Mouse (Mus musculus): ENCODE results near the gene Triap1. TPM values are rescaled to one million over a fixed set of nuclear protein-coding genes. Genes with fewer than 3 reads are reported as not detected.

Gene Triap1
- total and polyA plus RNA-seq, 3 experiments = 31.8 to 38.2 (median 33.7) TPM

DNA sequence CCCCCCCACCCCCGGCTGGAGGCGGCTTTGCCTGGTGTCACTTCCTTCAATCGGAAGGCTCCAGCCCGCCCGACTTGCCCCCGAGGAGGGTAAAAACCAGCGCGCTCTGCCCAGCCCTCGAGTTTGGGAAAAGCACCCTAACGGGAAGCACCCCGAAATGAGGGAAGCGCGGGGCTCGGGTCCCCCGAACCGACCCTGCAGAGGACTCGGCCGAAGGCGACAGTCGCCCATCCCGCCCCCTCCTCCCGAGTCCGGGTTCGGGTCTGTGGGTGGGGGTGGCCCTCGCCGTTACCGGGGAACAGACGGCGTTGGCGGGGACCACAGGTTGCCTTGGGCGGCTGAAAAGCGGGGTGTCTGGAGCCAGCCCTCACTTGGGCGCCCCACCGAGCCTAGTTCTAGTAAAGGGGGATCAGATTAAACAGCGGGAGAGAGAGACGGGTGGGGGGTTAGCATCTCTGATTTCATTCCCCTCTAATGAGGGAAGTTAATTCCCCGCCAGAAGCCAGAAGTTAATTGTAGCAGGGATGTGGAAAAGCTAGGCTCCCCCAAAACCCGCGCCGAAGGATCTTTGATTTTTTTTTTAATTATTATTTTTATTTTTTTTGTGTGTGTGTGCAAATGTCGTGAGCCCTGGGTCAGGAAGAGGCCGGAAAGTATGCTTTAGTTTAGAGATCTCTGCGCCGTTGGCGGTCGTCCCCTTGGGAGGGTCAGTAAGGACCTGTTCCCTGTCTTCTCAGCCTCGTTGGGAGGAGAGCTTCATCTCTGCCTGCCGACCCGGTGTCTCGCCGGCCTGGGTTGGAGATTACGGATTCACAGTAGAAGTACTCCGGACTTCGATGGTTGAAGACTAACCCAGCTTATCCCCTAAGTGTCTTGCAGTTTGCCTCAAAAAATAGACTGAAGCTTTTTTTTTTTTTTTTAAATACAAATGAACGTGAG, 13.1 kb upstream of the Triap1 start:
- Histone ChIP-seq H3K27ac (ENCODE audit: insufficient read depth, low read depth) (peak overlapping the region; percentile 10; the same call in 1 of the 2 replicates), H3K27me3 (replicated peaks) (no peaks in the 10 kb centered on the region), H3K4me2 (ENCODE audit: insufficient read depth, low read depth, poor library complexity, severe bottlenecking) (peak overlapping the region; percentile 84), H3K4me3 (replicated peaks in 1 of 3; ENCODE audit: low read depth in 2 of 3, low read length in 2 of 3, poor library complexity in 1 of 3) (peak overlapping the region; percentile 73 to 100 (median 91)), H3K79me2 (replicated peaks; ENCODE audit: control insufficient read depth, extremely low read depth, insufficient read depth, poor library complexity, severe bottlenecking) (peaks cover 53% of the 10 kb centered on the region), H3K9me3 (replicated peaks; ENCODE audit: low read length) (no peaks in the 10 kb centered on the region), H3K4me1 (ENCODE audit: control insufficient read depth in 1 of 2, insufficient read depth in 2 of 2) (peaks cover 4 to 47% of the 10 kb centered on the region in 2 experiments; a peak in 3 of 4 replicates), H3K36me3 (replicated peaks in 1 of 2; ENCODE audit: control insufficient read depth in 1 of 2, insufficient read depth in 1 of 2, low read length in 1 of 2) (peaks cover 24 to 42% of the 10 kb centered on the region in 2 experiments), H3K9ac (ENCODE audit: insufficient read depth, low read depth) (peak overlapping the region; percentile 91)
- DNase-seq (ENCODE audit: extremely low read depth) = no peak
- in situ Hi-C loops (cut with MboI; ENCODE audit: low pct_ligation_motif_present, low pct_unique_long_range_greater_than_20kb, low sequenced_read_pairs) (no loop called here), dilution Hi-C loops (cut with MboI; ENCODE audit: extremely low pct_ligation_motif_present, extremely low pct_unique_long_range_greater_than_20kb, low sequenced_read_pairs) (no loop called here)
- TF ChIP-seq ZKSCAN1 (IDR thresholded peaks at IDR 0.05; ENCODE audit: borderline replicate concordance, low read depth, low read length) (no peak), CTCF (conservative IDR thresholded peaks at IDR 0.05 in 1 of 2, IDR thresholded peaks at IDR 0.05 in 1 of 2; ENCODE audit: low read depth in 2 of 2, low read length in 2 of 2) (no peak), UBTF (IDR thresholded peaks at IDR 0.05; ENCODE audit: low read depth, low read length) (no peak), MEF2A (IDR thresholded peaks at IDR 0.05; ENCODE audit: borderline replicate concordance, low read depth, low read length) (no peak), MAFK (IDR thresholded peaks at IDR 0.05; ENCODE audit: insufficient replicate concordance, low read length) (no peak), NRF1 (IDR thresholded peaks at IDR 0.05; ENCODE audit: low read depth, low read length) (no peak), ETS1 (conservative IDR thresholded peaks at IDR 0.05; ENCODE audit: low read depth, low read length) (no peak), ELF1 (IDR thresholded peaks at IDR 0.05; ENCODE audit: low read depth, low read length) (no peak)

DNA sequence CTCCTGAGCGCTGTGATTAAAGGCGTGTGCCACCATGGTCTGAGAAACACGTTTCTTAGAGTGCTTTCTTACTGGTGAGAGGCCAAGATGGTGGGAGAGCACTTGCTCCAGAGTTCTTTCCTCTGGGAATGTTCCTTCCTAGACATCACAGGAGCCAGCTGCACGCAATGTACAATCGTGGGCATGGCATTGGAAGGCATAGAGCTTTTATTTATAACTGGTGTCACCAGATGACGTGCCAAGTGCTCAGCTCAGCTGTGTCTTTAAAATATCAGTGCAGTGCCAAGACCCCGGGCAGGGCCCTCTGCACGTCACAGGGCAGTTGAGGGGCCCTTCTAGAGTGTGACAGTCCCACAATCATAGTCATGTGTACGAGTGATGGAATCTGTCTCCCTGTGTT, 10.1 kb upstream of the Triap1 start:
- Histone ChIP-seq H3K9ac (ENCODE audit: insufficient read depth, low read depth) (no peak overlapping the region), H3K36me3 (replicated peaks in 1 of 2; ENCODE audit: control insufficient read depth in 1 of 2, insufficient read depth in 1 of 2, low read length in 1 of 2) (peaks cover 51 to 72% of the 10 kb centered on the region in 2 experiments), H3K4me3 (replicated peaks in 1 of 3; ENCODE audit: low read depth in 2 of 3, low read length in 2 of 3, poor library complexity in 1 of 3) (no peak overlapping the region), H3K79me2 (replicated peaks; ENCODE audit: control insufficient read depth, extremely low read depth, insufficient read depth, poor library complexity, severe bottlenecking) (peaks cover 63% of the 10 kb centered on the region), H3K9me3 (replicated peaks; ENCODE audit: low read length) (no peaks in the 10 kb centered on the region), H3K27me3 (replicated peaks) (no peaks in the 10 kb centered on the region), H3K4me1 (ENCODE audit: control insufficient read depth in 1 of 2, insufficient read depth in 2 of 2) (peaks cover 9 to 68% of the 10 kb centered on the region in 2 experiments), H3K27ac (ENCODE audit: insufficient read depth, low read depth) (no peak overlapping the region), H3K4me2 (ENCODE audit: insufficient read depth, low read depth, poor library complexity, severe bottlenecking) (no peak overlapping the region)
- DNase-seq (ENCODE audit: extremely low read depth) = no peak
- dilution Hi-C loops (cut with MboI; ENCODE audit: extremely low pct_ligation_motif_present, extremely low pct_unique_long_range_greater_than_20kb, low sequenced_read_pairs) (no loop called here), in situ Hi-C loops (cut with MboI; ENCODE audit: low pct_ligation_motif_present, low pct_unique_long_range_greater_than_20kb, low sequenced_read_pairs) (no loop called here)
- TF ChIP-seq PAX5 (IDR thresholded peaks at IDR 0.05; ENCODE audit: low read length) (no peak), JUND (conservative IDR thresholded peaks at IDR 0.05; ENCODE audit: low read depth, low read length) (no peak), SMC3 (IDR thresholded peaks at IDR 0.05; ENCODE audit: low read depth, low read length) (no peak)

DNA sequence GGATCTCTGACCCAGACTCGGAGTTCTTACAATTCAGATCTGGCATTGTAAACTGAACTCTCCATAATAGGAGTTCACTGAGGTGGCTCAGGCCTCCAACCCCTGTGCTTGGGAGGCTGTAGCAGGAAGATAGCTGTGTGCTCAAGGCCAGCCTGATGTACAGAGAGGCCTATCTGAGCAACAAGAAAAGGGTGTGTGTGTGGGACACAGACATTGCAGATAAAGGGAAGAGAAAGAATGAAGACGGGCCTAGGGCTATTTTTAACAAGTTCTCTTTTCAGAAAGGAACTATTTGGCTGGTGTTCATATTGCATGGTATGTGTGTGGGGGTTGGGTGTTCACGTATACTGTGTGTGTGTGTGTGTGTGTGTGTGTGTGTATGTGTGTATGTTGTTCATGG, 7.4 kb upstream of the Triap1 start:
- H3K9me3 ChIP-seq (replicated peaks; ENCODE audit: low read length) = no peaks in the 10 kb centered on the region
- in situ Hi-C loops (cut with MboI; ENCODE audit: low pct_ligation_motif_present, low pct_unique_long_range_greater_than_20kb, low sequenced_read_pairs) (no loop called here), dilution Hi-C loops (cut with MboI; ENCODE audit: extremely low pct_ligation_motif_present, extremely low pct_unique_long_range_greater_than_20kb, low sequenced_read_pairs) (no loop called here)
- no peak overlapping the region for H3K4me3 ChIP-seq (replicated peaks in 1 of 3; ENCODE audit: low read depth in 2 of 3, low read length in 2 of 3, poor library complexity in 1 of 3)
- H3K27me3 ChIP-seq (replicated peaks) = no peaks in the 10 kb centered on the region
- TF ChIP-seq KAT2A (IDR thresholded peaks at IDR 0.05; ENCODE audit: insufficient replicate concordance, low read length) = no peak
- TF ChIP-seq CHD2 (IDR thresholded peaks at IDR 0.05; ENCODE audit: low read length) = 0 out of 2 replicates have a peak, but pooled peaks have one; percentile 14
- TF ChIP-seq ETS1 (conservative IDR thresholded peaks at IDR 0.05; ENCODE audit: low read depth, low read length) = no peak
- no peak for TF ChIP-seq SIN3A (IDR thresholded peaks at IDR 0.05; ENCODE audit: low read length)
- 0 out of 2 replicates have a peak, but pooled peaks have one; percentile 30 for TF ChIP-seq POLR2A (IDR thresholded peaks at IDR 0.05; ENCODE audit: low read depth, low read length)
- no peak for TF ChIP-seq JUND (conservative IDR thresholded peaks at IDR 0.05; ENCODE audit: low read depth, low read length)
- no peak overlapping the region for H3K9ac ChIP-seq (ENCODE audit: insufficient read depth, low read depth)
- peaks cover 51% of the 10 kb centered on the region for H3K79me2 ChIP-seq (replicated peaks; ENCODE audit: control insufficient read depth, extremely low read depth, insufficient read depth, poor library complexity, severe bottlenecking)
- H3K27ac ChIP-seq (ENCODE audit: insufficient read depth, low read depth) = peak overlapping the region; percentile 48; the same call in 1 of the 2 replicates
- no peak overlapping the region for H3K4me2 ChIP-seq (ENCODE audit: insufficient read depth, low read depth, poor library complexity, severe bottlenecking)
- peaks cover 9 to 61% of the 10 kb centered on the region in 2 experiments for H3K4me1 ChIP-seq (ENCODE audit: control insufficient read depth in 1 of 2, insufficient read depth in 2 of 2)
- H3K36me3 ChIP-seq (replicated peaks in 1 of 2; ENCODE audit: control insufficient read depth in 1 of 2, insufficient read depth in 1 of 2, low read length in 1 of 2) = peaks cover 58 to 91% of the 10 kb centered on the region in 2 experiments
- DNase-seq (ENCODE audit: extremely low read depth) = no peak

Data from CH12.LX (cell line).